Mouse (Mus musculus): ENCODE data around the gene Uqcc2.

Uqcc2 gene

GRCm38 (mm10) chr17:27077133-27077532, 56.6 kb downstream of the Uqcc2 start:
- no peak for DNase-seq (ENCODE audit: low read depth)

DNA sequence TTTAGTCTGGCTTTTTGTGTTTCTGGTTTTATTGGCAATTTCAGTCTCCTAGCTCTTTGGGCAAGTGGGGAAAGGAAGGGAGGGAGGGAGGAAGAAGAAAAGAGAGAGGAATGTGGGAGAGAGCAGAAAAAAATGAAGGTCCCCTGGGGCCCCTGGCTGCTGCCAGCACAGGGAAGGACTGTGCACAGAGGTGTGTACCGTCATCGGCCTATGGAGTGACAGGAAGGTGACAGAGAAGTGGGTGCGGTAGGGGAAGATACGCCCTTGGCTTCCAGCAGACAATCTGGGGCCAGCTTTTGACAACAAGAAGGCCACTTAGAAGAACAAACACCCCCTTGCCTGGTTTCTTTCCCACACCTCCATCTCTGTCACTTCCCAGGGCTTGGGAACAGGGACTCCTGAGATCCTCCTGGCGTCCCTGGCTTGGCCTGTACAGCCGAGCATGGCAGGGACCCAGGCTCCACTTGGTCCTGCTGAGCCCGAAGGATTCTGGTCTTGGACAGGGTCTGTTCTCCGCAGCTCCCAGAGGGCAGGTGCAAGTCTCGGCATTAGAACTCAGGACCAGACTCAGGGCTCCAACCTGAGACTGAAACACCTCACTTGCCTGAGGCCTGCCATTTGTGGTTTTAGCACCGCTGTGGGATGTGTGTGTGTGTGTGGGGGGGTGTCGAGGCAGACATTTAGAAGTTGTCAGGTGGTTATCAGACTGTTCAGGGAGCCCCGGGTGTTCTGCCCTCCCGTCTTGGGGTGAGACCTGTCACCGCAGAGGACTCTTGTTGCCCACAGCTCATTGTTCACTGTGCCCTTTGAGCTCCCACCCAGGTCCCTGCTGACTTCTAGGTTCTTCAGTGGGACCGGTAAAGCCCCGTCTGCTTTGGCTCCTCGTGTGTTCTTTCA, 58.6 kb downstream of the Uqcc2 start:
- no peak for DNase-seq (ENCODE audit: low read depth)

DNA sequence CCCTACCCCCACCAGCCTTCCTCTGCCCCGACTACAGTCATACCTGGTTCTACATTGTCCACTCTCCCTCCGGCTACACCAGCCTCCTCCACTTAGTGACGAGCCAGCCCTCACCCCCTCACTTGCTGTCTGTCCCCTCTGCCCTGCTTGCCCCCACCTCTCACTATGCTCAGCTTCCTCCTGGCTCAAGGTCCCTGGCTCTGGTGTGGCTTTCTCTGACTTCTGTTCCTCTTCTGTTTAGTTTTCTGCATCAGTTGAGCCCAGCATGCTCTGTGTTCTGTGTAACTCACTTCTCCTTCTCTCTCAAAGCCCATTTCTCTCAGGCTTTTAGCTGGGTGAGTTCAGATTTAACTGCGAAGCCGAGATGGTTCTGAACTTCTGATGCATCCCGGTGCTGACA, 59.5 kb downstream of the Uqcc2 start:
- DNase-seq (ENCODE audit: low read depth): no peak

GRCm38 (mm10) chr17:27073778-27074177, 59.9 kb downstream of the Uqcc2 start:
- DNase-seq (ENCODE audit: low read depth): no peak

- DNase-seq (ENCODE audit: low read depth): peak; percentile 57
Observed at GRCm38 (mm10) chr17:27073126-27073525, 60.6 kb downstream of the Uqcc2 start.

Measured in NIH3T3 (cell line).